Mouse (Mus musculus): ENCODE measurements around the gene Ctse. TPM values are rescaled to one million over a fixed set of nuclear protein-coding genes. Genes with fewer than 3 reads are reported as not detected.

Ctse gene
- total and polyA plus RNA-seq, 3 experiments = 55.2 to 92.7 TPM; not detected in 1

GRCm38 (mm10) chr1:131691356-131691755, 53.2 kb downstream of the Ctse start:
- 0 out of 4 replicates have a peak, but pooled peaks cover 0 to 10% of the 10 kb centered on the region in 2 experiments for H3K4me1 ChIP-seq (ENCODE audit: control insufficient read depth in 1 of 2, insufficient read depth in 2 of 2, low read length in 2 of 2)
- H3K27ac ChIP-seq (ENCODE audit: control insufficient read depth, low read depth, low read length) = no peak overlapping the region
- no peak overlapping the region for H3K9ac ChIP-seq (ENCODE audit: control insufficient read depth, low read depth, low read length, poor library complexity, severe bottlenecking)
- no peak overlapping the region for H3K4me3 ChIP-seq (ENCODE audit: control insufficient read depth in 1 of 2, insufficient read depth in 1 of 2, low read depth in 2 of 2, low read length in 2 of 2)
- TF ChIP-seq SIN3A (IDR thresholded peaks at IDR 0.05; ENCODE audit: low read length) (no peak), CHD1 (IDR thresholded peaks at IDR 0.05; ENCODE audit: low read depth, low read length) (no peak), MAX (IDR thresholded peaks at IDR 0.05; ENCODE audit: low read length) (no peak), EP300 (IDR thresholded peaks at IDR 0.05; ENCODE audit: low read depth in 1 of 2, low read length in 2 of 2) (no peak), ZC3H11A (IDR thresholded peaks at IDR 0.05; ENCODE audit: low read depth, low read length) (no peak), MEF2A (IDR thresholded peaks at IDR 0.05; ENCODE audit: extremely low read depth, insufficient replicate concordance, low read depth, low read length, poor library complexity, severe bottlenecking) (no peak), ELF1 (IDR thresholded peaks at IDR 0.05; ENCODE audit: low read depth, low read length) (no peak), USF2 (IDR thresholded peaks at IDR 0.05; ENCODE audit: borderline replicate concordance in 1 of 2, insufficient read depth in 1 of 2, low read depth in 1 of 2, low read length in 2 of 2) (no peak), ZNF384 (IDR thresholded peaks at IDR 0.05; ENCODE audit: low read depth, low read length) (no peak), HCFC1 (IDR thresholded peaks at IDR 0.05; ENCODE audit: low read depth, low read length) (no peak), JUND (IDR thresholded peaks at IDR 0.05; ENCODE audit: low read depth, low read length) (no peak), CTCF (IDR thresholded peaks at IDR 0.05 in 2 of 3, conservative IDR thresholded peaks at IDR 0.05 in 1 of 3; ENCODE audit: control insufficient read depth in 1 of 3, insufficient read depth in 1 of 3, low read depth in 2 of 3, low read length in 3 of 3, poor library complexity in 1 of 3, severe bottlenecking in 1 of 3) (no peak)
- H3K27me3 ChIP-seq (ENCODE audit: control insufficient read depth in 1 of 2, insufficient read depth in 2 of 2, low read length in 2 of 2) = no peaks in the 10 kb centered on the region; a peak in 1 of 4 replicates
- no peaks in the 10 kb centered on the region for H3K79me2 ChIP-seq (ENCODE audit: control insufficient read depth, insufficient read depth, low read length, poor library complexity)
- no peaks in the 10 kb centered on the region for H3K9me3 ChIP-seq (replicated peaks; ENCODE audit: insufficient read depth, low read length)
- no peak for DNase-seq (ENCODE audit: low read depth, low spot score)
- H3K36me3 ChIP-seq (ENCODE audit: control insufficient read depth in 1 of 2, insufficient read depth in 2 of 2, low read length in 2 of 2) = no peaks in the 10 kb centered on the region

GRCm38 (mm10) chr1:131695308-131695707, 57.2 kb downstream of the Ctse start:
- H3K79me2 ChIP-seq (ENCODE audit: control insufficient read depth, insufficient read depth, low read length, poor library complexity) = no peaks in the 10 kb centered on the region
- no peak for DNase-seq (ENCODE audit: low read depth, low spot score)
- no peaks in the 10 kb centered on the region for H3K36me3 ChIP-seq (ENCODE audit: control insufficient read depth in 1 of 2, insufficient read depth in 2 of 2, low read length in 2 of 2)
- no peak overlapping the region for H3K4me3 ChIP-seq (ENCODE audit: control insufficient read depth in 1 of 2, insufficient read depth in 1 of 2, low read depth in 2 of 2, low read length in 2 of 2)
- TF ChIP-seq NRF1 (IDR thresholded peaks at IDR 0.05; ENCODE audit: insufficient read depth, low read depth, low read length, poor library complexity, severe bottlenecking) (no peak), POLR2A (IDR thresholded peaks at IDR 0.05; ENCODE audit: control insufficient read depth in 1 of 2, insufficient read depth in 1 of 2, low read depth in 1 of 2, low read length in 2 of 2, poor library complexity in 1 of 2) (no peak), TCF12 (IDR thresholded peaks at IDR 0.05; ENCODE audit: low read depth, low read length) (no peak), BHLHE40 (IDR thresholded peaks at IDR 0.05; ENCODE audit: borderline replicate concordance, low read depth, low read length) (no peak), MYC (IDR thresholded peaks at IDR 0.05; ENCODE audit: low read depth, low read length) (no peak), ZKSCAN1 (IDR thresholded peaks at IDR 0.05; ENCODE audit: low read depth, low read length) (no peak), MYB (IDR thresholded peaks at IDR 0.05; ENCODE audit: low read depth, low read length) (no peak), SMC3 (IDR thresholded peaks at IDR 0.05; ENCODE audit: low read depth, low read length) (no peak)
- peaks cover 0 to 9% of the 10 kb centered on the region in 2 experiments; a peak in 2 of 4 replicates for H3K4me1 ChIP-seq (ENCODE audit: control insufficient read depth in 1 of 2, insufficient read depth in 2 of 2, low read length in 2 of 2)
- H3K27ac ChIP-seq (ENCODE audit: control insufficient read depth, low read depth, low read length) = no peak overlapping the region
- H3K9ac ChIP-seq (ENCODE audit: control insufficient read depth, low read depth, low read length, poor library complexity, severe bottlenecking) = no peak overlapping the region
- H3K27me3 ChIP-seq (ENCODE audit: control insufficient read depth in 1 of 2, insufficient read depth in 2 of 2, low read length in 2 of 2) = peaks cover 0 to 6% of the 10 kb centered on the region in 2 experiments; a peak in 3 of 4 replicates
- H3K9me3 ChIP-seq (replicated peaks; ENCODE audit: insufficient read depth, low read length) = no peaks in the 10 kb centered on the region

All from MEL (cell line).